Mouse (Mus musculus): ENCODE measurements around the gene Serpinb6a. TPM values are rescaled to one million over a fixed set of nuclear protein-coding genes. Genes with fewer than 3 reads are reported as not detected.
"Not testable (repeated sequence)": the region's sequence is repeated elsewhere in the genome, so short reads cannot be mapped to it uniquely, and the experiment has no call there.

Gene Serpinb6a
- polyA plus RNA-seq, 1 experiment from 2014 or later: 71.2 TPM

DNA sequence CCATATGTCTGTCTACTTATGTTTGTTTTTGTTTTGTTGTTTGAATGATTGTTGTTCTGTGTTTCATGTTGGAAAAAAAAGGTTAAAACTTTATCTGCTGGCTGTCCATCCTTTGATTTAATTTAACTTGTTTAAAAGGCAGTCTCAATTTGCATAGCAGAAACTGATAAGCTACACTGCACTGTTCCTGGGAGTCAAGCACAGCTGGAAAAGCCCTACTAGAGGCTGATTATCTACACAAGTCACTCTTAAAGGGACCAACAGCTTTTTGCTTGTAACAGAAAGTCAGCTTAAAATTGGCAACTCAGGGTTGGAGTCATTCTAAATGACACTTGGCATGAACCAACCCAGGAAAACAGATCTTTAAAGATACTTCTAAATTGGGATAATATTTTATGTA, 65.0 kb downstream of the Serpinb6a start:
- not testable (repeated sequence) for H3K4me2 ChIP-seq; H3K36me3 ChIP-seq; H3K9me3 ChIP-seq; H3K9ac ChIP-seq; H3K27ac ChIP-seq; ATAC-seq (ENCODE audit: insufficient number of reproducible peaks, insufficient read depth, low FRiP score, low TSS enrichment, low read depth); H3K4me3 ChIP-seq; H3K27me3 ChIP-seq
- peaks cover 14% of the 10 kb centered on the region for H3K4me1 ChIP-seq

DNA sequence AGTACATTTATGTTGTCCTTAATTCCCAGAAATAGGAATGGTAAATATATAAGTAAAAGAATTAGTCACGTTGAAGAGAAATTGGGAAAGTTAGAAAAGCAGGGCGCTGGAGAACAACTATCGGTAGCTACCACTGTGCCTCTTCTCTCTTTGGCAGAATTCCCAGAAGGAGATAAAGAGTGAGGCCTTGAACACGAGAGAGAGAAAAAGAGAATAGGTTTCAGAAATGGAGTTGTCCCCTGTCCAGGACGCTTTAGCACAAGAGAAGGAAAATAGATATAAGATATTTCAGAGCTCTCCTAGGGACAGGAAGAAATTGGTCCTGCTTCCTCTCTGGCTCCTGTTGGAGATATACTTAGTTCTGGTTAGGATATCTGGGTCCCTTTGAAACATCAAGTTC, 65.4 kb downstream of the Serpinb6a start:
- 77% methylated on average over 5 of the region's 5 CpGs for WGBS
- H3K4me1 ChIP-seq: peaks cover 14% of the 10 kb centered on the region
- H3K4me2 ChIP-seq: no peak overlapping the region
- no peak overlapping the region for H3K4me3 ChIP-seq
- H3K27me3 ChIP-seq: no peaks in the 10 kb centered on the region
- no peak overlapping the region for H3K9ac ChIP-seq
- no peaks in the 10 kb centered on the region for H3K9me3 ChIP-seq
- no peaks in the 10 kb centered on the region for H3K36me3 ChIP-seq
- no peak for ATAC-seq (ENCODE audit: insufficient number of reproducible peaks, insufficient read depth, low FRiP score, low TSS enrichment, low read depth)
- H3K27ac ChIP-seq: no peak overlapping the region

GRCm38 (mm10) chr13:33935465-33936181, 67.0 kb downstream of the Serpinb6a start:
- WGBS: under 1% methylated on average over 44 of the region's 44 CpGs

DNA sequence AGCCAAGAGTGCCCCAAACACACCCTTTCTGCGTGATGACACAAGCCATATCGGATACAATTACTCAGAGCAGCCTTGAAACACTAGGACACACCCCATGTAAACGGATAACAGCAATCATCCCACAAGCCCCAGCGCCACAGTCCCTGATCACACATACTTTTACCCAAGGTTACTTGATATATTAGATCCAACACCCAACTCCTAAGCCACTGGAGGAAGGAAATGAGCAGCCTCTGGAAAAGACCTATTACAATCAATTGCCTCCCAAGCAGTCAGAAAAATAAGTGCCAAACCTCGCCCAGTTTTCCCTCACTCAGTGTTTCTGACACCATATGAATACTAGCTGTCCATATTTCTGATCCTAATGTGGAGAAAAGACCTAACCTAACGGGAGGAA, 67.9 kb downstream of the Serpinb6a start:
- 58% methylated on average over 6 of the region's 6 CpGs for WGBS
- Histone ChIP-seq H3K4me1 (peaks cover 14% of the 10 kb centered on the region), H3K4me3 (peak overlapping the region; percentile 74), H3K9ac (peak overlapping the region; percentile 89; the same call in 1 of the 2 replicates), H3K27ac (no peak overlapping the region), H3K9me3 (no peaks in the 10 kb centered on the region), H3K4me2 (peak overlapping the region; percentile 89), H3K27me3 (no peaks in the 10 kb centered on the region), H3K36me3 (peaks cover 12% of the 10 kb centered on the region)
- ATAC-seq (ENCODE audit: insufficient number of reproducible peaks, insufficient read depth, low FRiP score, low TSS enrichment, low read depth): no peak

More at GRCm38 (mm10) chr13:33935465-33936181, 67.0 kb downstream of the Serpinb6a start:
- Histone ChIP-seq H3K36me3 (peaks cover 4% of the 10 kb centered on the region; the same call in 1 of the 2 replicates), H3K27ac (no peak overlapping the region), H3K4me1 (peaks cover 14% of the 10 kb centered on the region), H3K9me3 (no peaks in the 10 kb centered on the region), H3K27me3 (no peaks in the 10 kb centered on the region), H3K4me2 (peak overlapping the region; percentile 89), H3K4me3 (peak overlapping the region; percentile 74), H3K9ac (peak overlapping the region; percentile 89)
- ATAC-seq (ENCODE audit: insufficient number of reproducible peaks, insufficient read depth, low FRiP score, low TSS enrichment, low read depth): peak; percentile 62

DNA sequence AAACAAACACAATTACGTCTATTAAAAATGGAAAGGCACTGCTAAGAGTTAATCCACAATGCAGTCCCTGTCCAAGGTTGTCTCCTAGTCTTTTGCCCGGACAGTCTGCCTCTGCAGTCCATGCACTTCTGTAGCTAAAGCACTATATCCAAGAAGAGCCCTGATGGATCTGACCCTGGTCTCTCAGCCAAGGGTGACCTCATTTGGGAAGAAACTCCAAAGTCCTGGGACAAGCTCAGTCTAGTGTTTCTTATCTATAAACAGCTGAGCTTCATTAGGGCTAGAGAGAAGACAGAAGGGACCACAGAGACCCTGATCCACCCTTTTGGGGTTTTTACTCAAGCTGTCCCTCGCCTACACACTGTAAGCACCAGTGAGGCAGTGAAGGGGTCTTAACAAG, 71.7 kb downstream of the Serpinb6a start:
- Histone ChIP-seq H3K9me3 (no peaks in the 10 kb centered on the region), H3K36me3 (peaks cover 27% of the 10 kb centered on the region), H3K4me2 (no peak overlapping the region), H3K4me1 (peaks cover 9% of the 10 kb centered on the region), H3K9ac (no peak overlapping the region), H3K27ac (no peak overlapping the region), H3K27me3 (no peaks in the 10 kb centered on the region), H3K4me3 (no peak overlapping the region)
- ATAC-seq (ENCODE audit: insufficient number of reproducible peaks, insufficient read depth, low FRiP score, low TSS enrichment, low read depth): no peak
- WGBS: 86% methylated on average over 3 of the region's 3 CpGs

DNA sequence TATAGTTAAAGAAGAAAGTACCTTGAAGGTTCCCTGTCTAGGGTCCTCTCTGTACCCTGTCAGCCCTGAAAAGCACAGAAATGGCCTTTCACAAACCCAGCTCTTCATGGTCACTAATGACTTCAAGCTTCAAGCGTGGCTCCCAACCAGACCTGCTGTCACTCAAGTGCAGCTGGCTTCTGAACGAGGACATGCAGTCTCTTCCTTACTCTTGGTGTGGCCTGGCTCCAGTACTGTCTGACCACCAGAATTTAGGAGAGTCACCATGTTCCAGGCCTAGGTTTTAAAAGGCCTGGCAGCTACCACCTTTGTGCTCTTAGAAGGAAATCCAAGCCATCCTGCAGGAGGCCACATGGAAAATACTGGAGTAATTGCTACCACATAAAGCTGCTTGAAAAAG, 72.3 kb downstream of the Serpinb6a start:
- Histone ChIP-seq H3K4me1 (peaks cover 7% of the 10 kb centered on the region), H3K27me3 (no peaks in the 10 kb centered on the region), H3K27ac (no peak overlapping the region), H3K9ac (no peak overlapping the region), H3K4me3 (no peak overlapping the region), H3K36me3 (peaks cover 29% of the 10 kb centered on the region), H3K4me2 (no peak overlapping the region), H3K9me3 (no peaks in the 10 kb centered on the region)
- WGBS: 74% methylated on average over 2 of the region's 2 CpGs
- ATAC-seq (ENCODE audit: insufficient number of reproducible peaks, insufficient read depth, low FRiP score, low TSS enrichment, low read depth): no peak

DNA sequence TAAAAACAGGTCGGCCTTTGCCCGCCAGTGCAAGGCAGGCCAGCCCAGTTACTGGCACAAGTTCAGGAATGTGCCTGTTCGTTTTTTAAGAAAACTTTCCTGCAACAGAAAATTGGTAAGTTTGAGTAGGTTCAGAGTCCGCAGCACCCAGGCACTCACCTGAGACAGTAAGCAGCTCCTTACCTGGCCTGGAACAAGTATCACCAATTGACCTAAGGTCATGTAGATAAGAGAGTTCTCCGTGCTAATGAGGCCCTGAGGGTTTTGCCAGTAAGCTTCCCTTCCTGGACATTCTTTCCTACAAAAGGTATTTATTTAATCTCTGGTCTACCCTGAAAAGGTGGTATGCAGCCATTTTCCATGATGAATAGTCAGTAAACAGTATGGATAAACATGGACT, 80.9 kb downstream of the Serpinb6a start:
- Histone ChIP-seq H3K9ac (no peak overlapping the region), H3K4me2 (no peak overlapping the region), H3K27ac (no peak overlapping the region), H3K4me3 (no peak overlapping the region), H3K4me1 (no peaks in the 10 kb centered on the region), H3K36me3 (peaks cover 73% of the 10 kb centered on the region), H3K27me3 (no peaks in the 10 kb centered on the region), H3K9me3 (no peaks in the 10 kb centered on the region)
- 85% methylated on average over 5 of the region's 5 CpGs for WGBS
- no peak for ATAC-seq (ENCODE audit: insufficient number of reproducible peaks, insufficient read depth, low FRiP score, low TSS enrichment, low read depth)

GRCm38 (mm10) chr13:33921041-33921440, 81.6 kb downstream of the Serpinb6a start:
- H3K9me3 ChIP-seq: no peaks in the 10 kb centered on the region
- H3K27ac ChIP-seq: no peak overlapping the region
- H3K4me2 ChIP-seq: no peak overlapping the region
- H3K36me3 ChIP-seq: peaks cover 74% of the 10 kb centered on the region
- no peak for ATAC-seq (ENCODE audit: insufficient number of reproducible peaks, insufficient read depth, low FRiP score, low TSS enrichment, low read depth)
- H3K4me1 ChIP-seq: no peaks in the 10 kb centered on the region
- 94% methylated on average over 6 of the region's 6 CpGs for WGBS
- H3K4me3 ChIP-seq: no peak overlapping the region
- H3K9ac ChIP-seq: no peak overlapping the region
- no peaks in the 10 kb centered on the region for H3K27me3 ChIP-seq

- H3K9me3 ChIP-seq: no peaks in the 10 kb centered on the region
Observed at GRCm38 (mm10) chr13:33906821-33907220, 95.8 kb downstream of the Serpinb6a start.

DNA sequence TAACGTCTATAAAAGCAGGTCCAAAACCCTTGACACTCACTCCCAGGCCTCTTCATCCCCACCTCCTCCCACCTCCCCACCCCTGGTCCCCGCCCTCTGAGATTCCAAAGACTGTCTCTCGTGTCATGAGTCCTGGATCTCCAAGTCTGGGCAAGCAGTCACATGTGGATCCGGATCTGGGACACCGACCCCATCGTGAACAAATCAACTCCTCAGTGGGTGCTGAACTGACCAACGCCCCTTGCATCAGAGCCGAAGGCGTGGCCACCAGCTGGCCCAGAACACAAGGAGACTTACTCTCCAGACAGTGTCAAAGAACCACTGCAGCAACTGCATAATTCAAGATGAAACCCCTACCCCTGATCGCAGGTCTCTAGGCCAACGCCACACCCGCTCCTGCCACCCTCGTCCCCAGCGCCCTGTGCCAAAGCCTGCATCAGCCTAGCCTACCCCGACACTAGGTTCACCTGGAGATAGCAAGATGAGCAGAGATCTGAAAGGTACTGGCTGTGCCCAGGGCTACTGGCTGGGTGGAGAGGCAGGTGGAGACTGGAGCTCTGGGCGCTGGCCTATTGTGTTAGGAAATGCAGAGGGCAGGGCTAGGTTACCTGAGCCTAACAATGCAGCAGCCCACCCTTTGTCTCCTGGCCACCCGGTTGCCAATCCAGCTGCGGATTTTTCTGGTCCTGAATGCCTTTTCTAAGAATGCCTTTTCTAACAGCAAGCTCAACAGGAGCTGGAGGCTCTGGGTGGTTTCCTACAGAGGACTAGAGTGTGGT, 97.2 kb downstream of the Serpinb6a start, which contains the start of gene Serpinb6c:
TSS of gene Serpinb6c (minus strand) at position 533 of the 779 bp plus-strand sequence.
- no peaks in the 10 kb centered on the region for H3K36me3 ChIP-seq
- H3K4me3 ChIP-seq: no peak within 1 kb of the TSS
- no peaks in the 10 kb centered on the region for H3K27me3 ChIP-seq
- no peaks in the 10 kb centered on the region for H3K4me1 ChIP-seq
- no peak within 1 kb of the TSS for H3K4me2 ChIP-seq
- WGBS: 74% methylated on average over 18 of the region's 18 CpGs
- H3K9me3 ChIP-seq: no peaks in the 10 kb centered on the region
- ATAC-seq (ENCODE audit: insufficient number of reproducible peaks, insufficient read depth, low FRiP score, low TSS enrichment, low read depth): no peak
- no peak within 1 kb of the TSS for H3K9ac ChIP-seq
- no peak within 1 kb of the TSS for H3K27ac ChIP-seq

More at GRCm38 (mm10) chr13:33906821-33907220, 95.8 kb downstream of the Serpinb6a start:
- ATAC-seq (ENCODE audit: insufficient number of reproducible peaks, insufficient read depth, low FRiP score, low TSS enrichment, low read depth): no peak
- Histone ChIP-seq H3K9ac (no peak overlapping the region), H3K27ac (no peak overlapping the region), H3K4me3 (no peak overlapping the region), H3K4me1 (no peaks in the 10 kb centered on the region), H3K36me3 (no peaks in the 10 kb centered on the region), H3K27me3 (no peaks in the 10 kb centered on the region), H3K4me2 (no peak overlapping the region)
- WGBS: 73% methylated on average over 3 of the region's 3 CpGs

GRCm38 (mm10) chr13:33903290-33903689, 99.3 kb downstream of the Serpinb6a start:
- Histone ChIP-seq H3K27me3 (no peaks in the 10 kb centered on the region), H3K4me3 (no peak overlapping the region), H3K36me3 (no peaks in the 10 kb centered on the region), H3K4me1 (no peaks in the 10 kb centered on the region), H3K9me3 (no peaks in the 10 kb centered on the region), H3K4me2 (no peak overlapping the region), H3K9ac (no peak overlapping the region), H3K27ac (no peak overlapping the region)
- WGBS: 90% methylated on average over 2 of the region's 2 CpGs
- ATAC-seq (ENCODE audit: insufficient number of reproducible peaks, insufficient read depth, low FRiP score, low TSS enrichment, low read depth): no peak

- no peaks in the 10 kb centered on the region for H3K9me3 ChIP-seq
- no peak overlapping the region for H3K27ac ChIP-seq
- no peaks in the 10 kb centered on the region for H3K4me1 ChIP-seq
- H3K4me3 ChIP-seq: no peak overlapping the region
- no peaks in the 10 kb centered on the region for H3K27me3 ChIP-seq
- H3K36me3 ChIP-seq: no peaks in the 10 kb centered on the region
- ATAC-seq (ENCODE audit: insufficient number of reproducible peaks, insufficient read depth, low FRiP score, low TSS enrichment, low read depth): no peak
- WGBS: 38% methylated on average over 2 of the region's 2 CpGs
- no peak overlapping the region for H3K9ac ChIP-seq
- H3K4me2 ChIP-seq: no peak overlapping the region
Observed at GRCm38 (mm10) chr13:33894207-33894606, 108.4 kb downstream of the Serpinb6a start.

Measured in embryonic facial prominence, embryonic 13.5 days (tissue).